Mouse (Mus musculus) c-Kit-positive CD71-positive TER-119-positive erythroid progenitor cells, embryonic 14.5 days (primary cell): ENCODE data around the gene Ahnak.
"Not testable (repeated sequence)": the region's sequence is repeated elsewhere in the genome, so short reads cannot be mapped to it uniquely, and the experiment has no call there.

Experiments
- DNase-seq: peaks from one replicate; pipeline ENCODE4 v3.0.0-alpha.2; 2013; ENCODE audit warnings: low spot score

Ahnak gene

DNA sequence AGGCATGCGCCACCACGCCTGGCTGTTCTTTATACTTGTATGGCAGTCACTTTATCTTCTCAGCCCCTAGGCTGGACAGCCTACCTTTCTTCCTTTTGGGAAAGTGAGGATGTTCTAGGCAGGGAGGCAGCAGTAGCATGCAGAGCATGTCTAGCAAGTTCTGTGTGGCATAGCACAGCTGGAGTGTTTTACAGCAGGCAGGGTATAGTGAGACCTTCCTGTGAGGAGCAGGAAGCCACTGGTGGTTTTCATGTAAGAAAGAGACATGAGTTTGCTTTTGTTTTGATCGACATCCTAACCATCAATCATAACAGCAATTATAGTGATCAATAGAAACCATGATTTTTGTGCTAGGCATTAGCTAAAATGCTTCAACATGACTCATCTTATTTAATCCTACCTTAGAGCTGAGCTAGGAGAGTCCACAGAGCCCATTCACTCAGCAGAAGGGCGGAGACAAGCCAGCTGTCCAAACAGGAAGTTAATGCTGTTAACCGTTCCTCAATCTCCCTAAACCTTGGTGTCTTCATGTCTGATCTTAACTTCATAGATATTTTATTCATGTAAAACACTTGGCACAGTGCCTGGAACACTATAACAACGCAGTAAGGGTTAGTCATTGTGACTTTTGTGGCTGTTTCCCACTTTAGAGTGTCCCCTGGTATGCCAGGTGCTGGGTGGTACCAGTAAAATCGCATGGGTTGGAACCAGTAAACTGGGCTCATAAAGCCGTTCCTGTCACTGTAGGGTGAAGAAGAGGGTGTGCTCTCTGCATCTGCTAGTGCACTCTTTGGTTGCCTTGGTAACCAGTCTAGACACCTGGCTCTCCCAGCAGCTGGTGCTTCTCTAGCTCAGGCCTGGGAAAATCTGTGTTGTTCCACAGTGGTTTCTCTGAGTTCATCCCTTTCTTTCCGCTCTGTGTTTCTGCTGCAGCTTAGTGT, 76.8 kb downstream of the Ahnak start:
- DNase-seq: no peak

DNA sequence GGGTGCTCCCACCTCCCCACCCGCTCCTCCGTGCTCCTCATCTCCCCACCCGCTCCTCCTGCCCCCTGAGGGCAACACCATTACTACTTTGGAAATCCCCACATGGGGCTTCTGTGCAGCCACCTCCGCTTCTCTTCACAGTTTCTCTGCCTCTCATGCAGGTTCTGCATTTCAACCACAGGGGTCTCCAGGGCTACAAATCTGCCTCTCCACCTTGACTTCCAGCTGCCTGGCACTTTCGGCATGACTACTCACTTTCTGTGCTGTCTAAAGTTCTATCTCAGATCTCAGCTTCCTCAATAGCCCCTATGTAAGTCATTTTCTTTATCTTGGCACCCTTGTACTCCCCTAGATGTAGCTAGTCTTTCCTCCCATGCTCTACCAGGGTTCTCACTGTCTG, 78.2 kb downstream of the Ahnak start:
- no peak for DNase-seq

DNA sequence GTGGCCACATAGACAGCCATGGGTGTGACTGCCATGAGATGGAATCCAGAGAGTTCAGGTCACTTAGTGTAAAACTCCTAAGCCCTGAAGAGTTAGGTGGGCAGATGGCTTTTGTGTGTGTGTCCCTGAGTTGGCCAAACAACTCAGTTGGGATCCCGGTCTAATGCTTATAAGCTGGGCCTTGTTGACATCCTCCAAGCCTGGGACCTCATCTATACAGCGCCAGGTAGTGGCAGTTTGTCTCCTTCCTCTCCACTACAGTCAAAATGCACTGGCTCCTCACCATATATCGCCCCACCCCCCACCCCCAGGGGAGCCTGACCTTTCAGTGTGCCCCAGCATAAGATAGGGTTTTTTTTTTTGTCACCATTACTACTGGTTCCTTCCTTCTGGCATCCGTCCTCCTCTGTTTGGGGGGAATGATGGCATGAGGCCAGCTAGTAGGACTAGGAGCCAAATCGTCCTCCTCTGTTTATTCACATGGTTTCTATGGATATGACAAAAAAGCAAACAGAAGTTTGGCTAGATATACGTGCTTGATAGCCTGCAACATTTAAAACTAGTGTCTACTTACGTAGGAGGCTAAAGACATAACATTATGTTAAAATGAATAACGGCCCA, 80.7 kb downstream of the Ahnak start:
- no peak for DNase-seq

DNA sequence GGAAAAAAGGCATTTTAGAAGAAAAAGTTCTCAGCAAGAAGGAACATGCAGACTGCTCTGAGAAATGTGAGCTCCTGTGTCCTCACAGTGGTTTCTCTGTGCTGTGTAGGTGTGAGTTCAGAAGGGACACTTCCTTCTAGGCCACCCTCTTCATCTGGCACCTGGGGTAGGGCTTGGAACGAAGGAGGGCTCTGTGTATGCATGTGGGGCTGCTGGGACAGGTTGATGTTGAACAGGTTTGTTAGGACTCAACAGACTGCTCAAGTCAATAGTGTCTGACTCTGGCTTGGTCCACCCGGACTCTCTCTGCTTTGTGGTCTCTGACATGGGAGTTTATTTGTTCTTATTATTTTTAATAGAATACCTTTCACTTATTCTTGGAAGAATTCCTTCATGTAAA, 81.2 kb downstream of the Ahnak start:
- no peak for DNase-seq

- no peak for DNase-seq
Observed at GRCm38 (mm10) chr19:9071456-9072156, 82.5 kb downstream of the Ahnak start.

DNA sequence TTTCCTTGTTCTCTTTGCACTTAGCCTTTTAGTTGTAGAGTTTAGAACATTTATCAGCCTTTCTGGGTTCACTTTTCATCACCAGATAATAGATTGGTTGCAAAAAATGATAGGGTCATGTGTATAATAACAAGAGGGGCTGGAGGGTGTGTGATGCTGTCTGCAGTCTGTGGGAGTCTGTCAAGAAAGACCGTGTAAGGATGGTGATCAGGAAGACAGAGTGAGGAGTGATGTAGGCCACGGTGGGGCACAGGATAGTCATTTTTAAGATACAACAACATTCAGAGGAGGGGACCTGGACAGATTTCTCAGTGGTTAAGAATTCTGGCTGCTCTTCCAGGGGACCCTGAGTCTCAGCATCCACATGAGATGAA, 83.1 kb downstream of the Ahnak start:
- DNase-seq: no peak

DNA sequence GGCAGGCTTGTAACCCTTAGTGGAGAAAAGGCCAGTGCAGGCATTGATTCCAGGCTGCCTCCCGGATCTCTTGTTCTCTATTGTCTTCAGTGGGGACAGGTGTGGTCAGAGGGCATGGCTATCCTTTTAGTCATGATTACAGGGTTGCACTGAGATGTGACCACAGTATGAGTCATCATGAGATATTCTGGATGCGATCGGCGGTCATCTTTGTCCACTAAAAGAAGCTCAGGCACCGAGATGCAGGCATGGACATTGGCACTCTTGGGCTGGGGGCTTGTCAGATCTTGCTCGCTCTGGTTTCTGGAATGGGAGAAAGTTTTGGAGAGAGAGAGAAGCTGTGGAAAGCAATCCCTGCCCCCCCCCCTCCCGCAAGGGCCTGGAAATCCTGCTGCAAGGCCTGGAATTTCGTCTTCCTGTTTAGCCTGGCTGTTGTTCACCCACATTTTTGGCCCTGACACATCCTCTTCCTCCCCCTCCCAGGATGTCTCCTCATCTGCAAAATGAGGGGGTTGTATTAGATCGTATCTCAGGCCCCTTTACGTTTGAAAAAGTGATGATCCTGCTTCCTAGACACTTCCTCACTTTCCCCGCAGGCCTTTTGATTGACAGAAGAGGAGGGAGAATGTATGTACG, 84.8 kb downstream of the Ahnak start:
- no peak for DNase-seq

GRCm38 (mm10) chr19:9074424-9074823, 85.3 kb downstream of the Ahnak start:
- no peak for DNase-seq

DNA sequence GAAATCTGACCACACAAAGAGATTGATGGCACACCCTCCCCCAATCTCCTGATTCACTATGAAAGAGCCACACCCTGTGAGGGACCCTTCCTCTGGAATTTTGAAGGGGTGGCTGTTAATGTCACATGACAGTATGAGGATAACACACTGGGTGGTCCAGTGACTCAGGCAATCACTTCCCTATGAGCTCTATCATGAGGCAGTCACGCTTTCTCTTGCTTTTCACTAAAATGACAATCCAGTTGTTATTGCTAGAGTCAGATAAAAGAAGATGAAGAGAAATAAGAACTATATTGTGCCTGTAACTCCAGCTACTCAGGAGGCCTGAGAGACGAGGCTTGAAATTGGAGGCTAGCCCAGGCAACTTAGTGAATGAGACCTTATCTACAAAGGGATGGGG, 86.5 kb downstream of the Ahnak start:
- no peak for DNase-seq

GRCm38 (mm10) chr19:9076035-9076434, 87.0 kb downstream of the Ahnak start:
- DNase-seq: no peak

DNA sequence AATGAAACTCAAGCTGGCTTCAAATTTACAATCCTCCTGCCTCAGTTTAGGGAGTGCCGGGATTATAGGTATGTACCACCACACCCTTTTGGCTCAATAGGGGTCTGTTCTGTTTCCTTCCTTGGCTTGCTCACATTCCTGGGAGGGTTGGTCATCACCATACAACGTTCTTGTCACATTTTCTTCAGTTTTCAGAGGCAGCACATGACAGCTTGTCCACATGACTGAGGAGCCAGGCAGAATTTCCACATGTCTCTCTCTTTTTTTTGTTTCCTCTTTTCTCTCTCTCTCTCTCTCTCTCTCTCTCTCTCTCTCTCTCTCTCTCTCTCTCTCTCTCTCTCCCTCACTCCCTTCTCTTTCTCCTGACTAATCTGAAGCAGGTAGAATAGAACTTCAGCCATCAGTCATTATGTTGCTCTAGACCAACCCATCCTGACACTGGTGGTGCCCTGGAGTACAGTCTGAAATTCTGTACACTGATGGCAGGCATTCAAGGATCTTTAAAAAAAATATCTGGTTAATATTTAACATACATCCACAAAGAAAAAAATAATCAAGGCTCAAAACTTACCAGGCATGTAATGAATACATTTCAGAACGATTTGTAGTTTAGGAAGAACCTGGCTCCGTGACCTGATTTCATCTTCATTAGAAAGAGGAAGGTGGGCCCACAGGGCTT, 88.0 kb downstream of the Ahnak start:
- DNase-seq: no peak

DNA sequence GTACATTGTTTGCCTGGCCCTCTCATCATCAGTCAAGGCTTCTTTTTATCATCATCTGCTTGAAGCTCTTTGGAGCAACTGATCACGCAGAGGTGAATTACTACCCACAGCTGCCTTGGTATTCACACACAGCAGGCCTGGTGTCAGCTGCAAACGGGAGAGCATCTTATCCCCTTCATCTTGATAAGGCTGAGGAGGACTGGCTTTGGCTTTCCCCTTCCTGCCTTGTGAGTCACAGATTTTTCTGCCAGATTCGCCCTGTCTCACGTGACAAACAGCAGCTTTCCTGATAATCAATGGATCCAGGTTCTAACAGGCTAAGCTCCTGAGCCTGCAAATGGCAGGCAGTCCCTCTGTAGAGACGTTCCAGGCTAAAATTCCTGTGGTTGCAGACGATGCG, 90.8 kb downstream of the Ahnak start:
- DNase-seq: no peak

GRCm38 (mm10) chr19:9081311-9082190, 92.5 kb downstream of the Ahnak start:
- no peak for DNase-seq

- peak; percentile 73 for DNase-seq
Observed at GRCm38 (mm10) chr19:9082191-9083009, 93.3 kb downstream of the Ahnak start.

GRCm38 (mm10) chr19:9083010-9083355, 93.9 kb downstream of the Ahnak start:
- DNase-seq: no peak

DNA sequence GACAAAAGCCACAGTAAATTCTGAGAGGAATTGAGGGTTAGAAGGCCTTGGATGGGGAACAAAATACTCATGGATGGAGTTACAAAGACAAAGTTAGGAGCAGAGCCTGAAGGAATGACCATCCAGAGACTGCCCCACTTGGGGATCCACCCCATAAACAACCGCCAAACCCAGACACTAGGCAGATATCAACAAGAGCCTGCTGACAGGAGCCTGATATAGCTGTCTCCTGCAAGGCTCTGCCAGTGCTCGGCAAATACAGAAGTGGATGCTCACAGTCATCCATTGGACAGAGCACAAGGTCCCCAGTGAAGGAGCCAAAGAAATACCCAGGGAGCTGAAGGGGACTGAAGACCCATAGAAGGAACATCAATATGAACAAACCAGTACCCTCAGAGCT, 94.8 kb downstream of the Ahnak start:
- DNase-seq: not testable (repeated sequence)

GRCm38 (mm10) chr19:9087821-9088220, 98.7 kb downstream of the Ahnak start, which contains the start of gene Scgb1a1:
Gene Scgb1a1 (minus strand): TSS chr19:9087958.
- DNase-seq: no peak

- DNase-seq: no peak
Observed at GRCm38 (mm10) chr19:9090191-9090590, 101.1 kb downstream of the Ahnak start.

- no peak for DNase-seq
Observed at GRCm38 (mm10) chr19:9090709-9091108, 101.6 kb downstream of the Ahnak start.

DNA sequence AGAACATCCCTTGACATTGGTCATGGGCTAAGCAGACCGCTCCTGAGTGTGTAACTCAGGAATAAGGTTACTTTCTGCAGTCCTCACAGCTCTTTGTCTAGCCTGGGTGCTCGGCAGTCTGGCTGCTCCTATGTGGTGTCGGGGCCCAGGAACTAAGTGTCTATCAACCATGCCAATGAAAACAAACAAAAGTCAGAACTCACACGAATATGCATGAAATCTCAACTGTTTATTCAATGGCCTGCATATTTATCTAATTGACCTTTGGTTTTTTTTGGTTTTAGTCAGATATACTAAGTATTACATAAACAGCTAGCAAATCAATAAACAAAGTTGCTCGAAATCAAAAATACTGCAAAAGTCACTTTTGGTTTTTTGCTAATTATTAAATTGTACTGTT, 106.0 kb downstream of the Ahnak start:
- no peak for DNase-seq
